ENCODE assay signal across 14 mouse cellular contexts in genomic region chr12:91183928-91184327, GRCm38 (mm10).
"Had no signal": no experiment of that assay in that cellular context is flagged by ENCODE, and none has a peak within 500 bp of the region (broad histone marks: within the 10 kb centered on the region; RNA-seq: fewer than 3 reads in every experiment).

No protein-coding gene starts in this region.

- H3K9ac ChIP-seq: liver, embryonic 15.5 days; midbrain, embryonic 12.5 days; neural tube, embryonic 15.5 days; stomach, embryonic 15.5 days had no signal

- H3K9me3 ChIP-seq: limb, embryonic 10.5 days; liver, embryonic 15.5 days; midbrain, embryonic 12.5 days; neural tube, embryonic 15.5 days; stomach, embryonic 15.5 days had no signal

- H3K36me3 ChIP-seq: limb, embryonic 10.5 days; liver, embryonic 15.5 days; midbrain, embryonic 12.5 days; neural tube, embryonic 15.5 days; stomach, embryonic 15.5 days had no signal

- H3K4me2 ChIP-seq: liver, embryonic 11.5 days; liver, embryonic 15.5 days; midbrain, embryonic 12.5 days; neural tube, embryonic 15.5 days; stomach, embryonic 15.5 days had no signal

- DNase-seq: lung, adult 2 months; lung, postnatal 10 days; lung, postnatal 4 days; right cerebral cortex, adult 18-20 months; right cerebral cortex, postnatal 25 days; spleen, adult 18-20 months; thymus, postnatal 4 days had no signal

- H3K4me1 ChIP-seq: limb, embryonic 10.5 days; liver, embryonic 15.5 days; midbrain, embryonic 12.5 days; neural tube, embryonic 15.5 days; stomach, embryonic 15.5 days had no signal

- H3K27me3 ChIP-seq: liver, embryonic 15.5 days; midbrain, embryonic 12.5 days; neural tube, embryonic 15.5 days; stomach, embryonic 15.5 days had no signal

- H3K4me3 ChIP-seq: layer of hippocampus, adult 2 months; limb, embryonic 10.5 days; liver, embryonic 15.5 days; midbrain, embryonic 12.5 days; neural tube, embryonic 15.5 days; stomach, embryonic 15.5 days had no signal

- H3K27ac ChIP-seq: layer of hippocampus, adult 2 months; limb, embryonic 10.5 days; liver, embryonic 15.5 days; midbrain, embryonic 12.5 days; neural tube, embryonic 15.5 days; stomach, embryonic 15.5 days had no signal
